Mouse (Mus musculus) stomach, postnatal 0 days (tissue): ENCODE results near the gene Hnrnpa2b1.
"Not testable (repeated sequence)": the region's sequence is repeated elsewhere in the genome, so short reads cannot be mapped to it uniquely, and the experiment has no call there.

Source experiments
- CTCF ChIP-seq: IDR thresholded peaks from 2 replicates; pipeline ENCODE4 v1.5.1; 2016; ENCODE audit warnings: antibody characterized with exemption, low read depth, mild to moderate bottlenecking, moderate library complexity
- EP300 ChIP-seq: optimal IDR thresholded peaks from 2 replicates; pipeline ENCODE3; 2016; ENCODE audit warnings: antibody characterized with exemption

DNA sequence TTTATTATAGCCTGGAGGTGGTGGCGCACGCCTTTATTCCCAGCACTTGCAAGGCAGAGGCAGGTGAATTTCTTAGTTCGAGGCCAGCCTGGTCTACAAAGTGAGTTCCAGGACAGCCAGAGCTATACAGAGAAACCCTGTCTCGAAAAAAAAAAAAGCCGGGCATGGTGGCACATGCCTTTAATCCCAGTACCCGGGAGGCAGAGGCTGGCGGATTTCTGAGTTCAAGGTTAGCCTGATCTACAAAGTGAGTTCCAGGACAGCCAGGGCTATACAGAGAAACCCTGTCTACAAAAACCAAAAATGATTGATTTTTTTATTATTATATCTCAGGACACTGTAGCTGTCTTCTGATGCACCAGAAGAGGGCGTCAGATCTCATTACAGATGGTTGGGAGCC lies 14.9 kb upstream of the Hnrnpa2b1 start:
- not testable (repeated sequence) for TF ChIP-seq EP300
- peak; percentile 30; the same call in 1 of the 2 replicates for TF ChIP-seq CTCF
